9 mouse cellular contexts compared by ENCODE assay signal in the genomic region with DNA sequence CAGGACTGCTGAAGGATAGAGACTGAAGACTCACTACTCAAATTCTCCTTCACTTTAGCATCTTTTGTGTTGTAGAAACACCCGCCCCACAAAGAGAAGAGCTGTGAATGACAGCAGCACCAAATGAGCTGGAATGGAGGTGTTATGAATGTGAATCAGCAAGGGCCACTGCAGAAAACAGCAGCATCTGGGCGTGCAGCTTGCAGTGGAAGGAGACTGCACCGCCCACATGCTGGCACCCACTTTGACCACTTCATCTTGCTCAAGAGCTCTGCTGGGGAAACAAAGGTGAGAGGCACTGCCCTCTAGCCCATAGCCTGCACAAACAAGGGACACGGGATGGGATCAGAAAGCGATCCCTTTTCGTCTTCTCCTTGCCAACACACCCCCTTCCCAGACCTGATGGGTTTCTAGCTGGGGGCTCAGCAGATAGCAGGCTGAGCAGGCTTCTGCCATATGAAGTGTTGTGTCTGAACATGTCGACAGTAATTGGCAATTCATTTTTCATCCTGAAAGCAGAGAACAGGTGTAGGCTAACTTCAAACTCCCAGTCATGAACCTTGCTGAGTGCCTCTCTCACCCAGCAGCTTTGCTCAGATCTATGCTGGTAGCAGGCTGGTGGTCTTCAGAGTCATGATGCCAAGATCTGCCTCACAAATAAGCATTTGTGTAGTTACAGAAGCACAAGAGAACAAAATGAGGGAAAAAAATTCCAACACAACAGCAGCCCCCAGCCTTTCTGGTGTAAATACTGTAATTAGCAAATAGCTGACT.
A peak's percentile ranks its signal among the peaks of the same experiment; 100 is the strongest.
DNase-seq lines count a peak whose midpoint lies in the region; ATAC-seq and TF ChIP-seq lines count a peak whose summit lies in the region.
"Had no signal": no experiment of that assay in that cellular context is flagged by ENCODE, and none has a peak within 500 bp of the region (broad histone marks: within the 10 kb centered on the region; RNA-seq: fewer than 3 reads in every experiment).

No protein-coding gene starts in this region.

- no peak overlapping the region for H3K4me3 ChIP-seq in forebrain, postnatal 0 days (ENCODE audit: low read depth, low read length)
- no peak overlapping the region for H3K4me3 ChIP-seq in lung, postnatal 0 days (ENCODE audit: low read depth, low read length)

- no peaks in the 10 kb centered on the region for H3K36me3 ChIP-seq in forebrain, postnatal 0 days (ENCODE audit: insufficient read depth)
- H3K36me3 ChIP-seq in lung, postnatal 0 days (ENCODE audit: insufficient read depth, low read length) = no peaks in the 10 kb centered on the region

- no peak for TF ChIP-seq EP300 in lung, postnatal 0 days (IDR thresholded peaks at IDR 0.05)

- WGBS in forebrain, postnatal 0 days = 39% methylated on average over 7 of the region's 7 CpGs
- 46% methylated on average over 7 of the region's 7 CpGs for WGBS in lung, postnatal 0 days

- H3K9me3 ChIP-seq in forebrain, postnatal 0 days (ENCODE audit: low read length) = no peaks in the 10 kb centered on the region
- H3K9me3 ChIP-seq in lung, postnatal 0 days (ENCODE audit: low read length) = no peaks in the 10 kb centered on the region

- no peaks in the 10 kb centered on the region for H3K27me3 ChIP-seq in forebrain, postnatal 0 days (ENCODE audit: insufficient read depth, low read length)
- no peaks in the 10 kb centered on the region for H3K27me3 ChIP-seq in lung, postnatal 0 days (replicated peaks; ENCODE audit: insufficient read depth, low read length)

- TF ChIP-seq CTCF in forebrain, postnatal 0 days (IDR thresholded peaks at IDR 0.05; ENCODE audit: low read depth) = no peak
- TF ChIP-seq CTCF in lung, postnatal 0 days (IDR thresholded peaks at IDR 0.05) = peak; percentile 24

- DNase-seq in left cerebral cortex, adult 11 months (ENCODE audit: low spot score) = peak; percentile 14
- no peak for DNase-seq in left cerebral cortex, postnatal 10 days (ENCODE audit: extremely low spot score in 1 of 2, low spot score in 2 of 2)
- peak; percentile 14 for DNase-seq in forebrain, postnatal 0 days
- DNase-seq in lung, postnatal 0 days (ENCODE audit: low spot score) = peak; percentile 43
- DNase-seq in right cerebral cortex, postnatal 25 days = peak; percentile 28
- no peak for DNase-seq in urinary bladder, postnatal 10 days (ENCODE audit: low spot score)
- DNase-seq in heart, postnatal 4 days = no peak
- DNase-seq in spleen, postnatal 4 days (ENCODE audit: low spot score in 2 of 2) = no peak
- DNase-seq: kidney, adult 11 months had no signal

- peak; percentile 81 for ATAC-seq in forebrain, postnatal 0 days
- ATAC-seq in lung, postnatal 0 days = peak; percentile 63

- H3K4me2 ChIP-seq in forebrain, postnatal 0 days (ENCODE audit: low read depth) = no peak overlapping the region
- H3K4me2 ChIP-seq in lung, postnatal 0 days (replicated peaks; ENCODE audit: low read depth, low read length) = no peak overlapping the region

- intact Hi-C loops in left cerebral cortex, postnatal 10 days (cut with DNase I) = no loop called here

- no peaks in the 10 kb centered on the region for H3K4me1 ChIP-seq in forebrain, postnatal 0 days (ENCODE audit: insufficient read depth)
- no peaks in the 10 kb centered on the region for H3K4me1 ChIP-seq in lung, postnatal 0 days (ENCODE audit: insufficient read depth, low read depth, low read length)

- peak overlapping the region; percentile 66 for H3K27ac ChIP-seq in forebrain, postnatal 0 days (ENCODE audit: low read depth, low read length)
- H3K27ac ChIP-seq in lung, postnatal 0 days (ENCODE audit: low read length) = no peak overlapping the region

- no peak overlapping the region for H3K9ac ChIP-seq in forebrain, postnatal 0 days
- H3K9ac ChIP-seq in lung, postnatal 0 days (replicated peaks; ENCODE audit: low read depth) = no peak overlapping the region

Comparison
In these comparisons a context has a peak if more than half of its experiments do, and no peak if none do; other contexts are left out.
1. DNase-seq: peak in left cerebral cortex, adult 11 months (single experiment), forebrain, postnatal 0 days (single experiment), lung, postnatal 0 days (single experiment) and right cerebral cortex, postnatal 25 days (single experiment); none in left cerebral cortex, postnatal 10 days (0 of 2), urinary bladder, postnatal 10 days (single experiment), heart, postnatal 4 days (single experiment) and spleen, postnatal 4 days (0 of 2).